Mouse (Mus musculus): ENCODE data around the gene Ccdc120.
A peak's percentile ranks its signal among the peaks of the same experiment; 100 is the strongest.

Gene Ccdc120

GRCm38 (mm10) chrX:7750432-7751116 is at the start of gene Ccdc120:
Gene Ccdc120, minus strand, starts transcription at chrX:7750905.
- DNase-seq (ENCODE audit: low spot score in 2 of 2), result peak; percentile 44 to 69

GRCm38 (mm10) chrX:7797327-7797726 is 46.6 kb upstream of the Ccdc120 start:
- DNase-seq (ENCODE audit: low spot score in 2 of 2), result no peak

GRCm38 (mm10) chrX:7795016-7795415 is 44.3 kb upstream of the Ccdc120 start:
- no peak for DNase-seq (ENCODE audit: low spot score in 2 of 2)

- DNase-seq (ENCODE audit: low spot score in 2 of 2), result no peak
Measured at GRCm38 (mm10) chrX:7793361-7793760, 42.7 kb upstream of the Ccdc120 start.

GRCm38 (mm10) chrX:7790309-7790708 is 39.6 kb upstream of the Ccdc120 start:
- no peak for DNase-seq (ENCODE audit: low spot score in 2 of 2)

- peak; percentile 45 to 65 for DNase-seq (ENCODE audit: low spot score in 2 of 2)
Measured at GRCm38 (mm10) chrX:7789542-7790136, 38.9 kb upstream of the Ccdc120 start, which contains the start of gene Gripap1. Gene Gripap1, plus strand, starts transcription at chrX:7789765.

- no peak for DNase-seq (ENCODE audit: low spot score in 2 of 2)
Measured at GRCm38 (mm10) chrX:7782603-7783092, 31.9 kb upstream of the Ccdc120 start.

- DNase-seq (ENCODE audit: low spot score in 2 of 2), result no peak
Measured at GRCm38 (mm10) chrX:7779294-7779693, 28.6 kb upstream of the Ccdc120 start.

GRCm38 (mm10) chrX:7778450-7779244 is 27.9 kb upstream of the Ccdc120 start:
- DNase-seq (ENCODE audit: low spot score in 2 of 2), result no peak

GRCm38 (mm10) chrX:7776329-7777082 is 25.8 kb upstream of the Ccdc120 start:
- peak; percentile 20 to 42 for DNase-seq (ENCODE audit: low spot score in 2 of 2)

GRCm38 (mm10) chrX:7775501-7776205 is 24.9 kb upstream of the Ccdc120 start:
- DNase-seq (ENCODE audit: low spot score in 2 of 2), result no peak

GRCm38 (mm10) chrX:7772766-7773165 is 22.1 kb upstream of the Ccdc120 start:
- DNase-seq (ENCODE audit: low spot score in 2 of 2), result no peak

GRCm38 (mm10) chrX:7769302-7770017 is 18.8 kb upstream of the Ccdc120 start:
- DNase-seq (ENCODE audit: low spot score in 2 of 2), result no peak

GRCm38 (mm10) chrX:7765764-7766163 is 15.1 kb upstream of the Ccdc120 start:
- peak; percentile 51 to 75 for DNase-seq (ENCODE audit: low spot score in 2 of 2)

- no peak for DNase-seq (ENCODE audit: low spot score in 2 of 2)
Measured at GRCm38 (mm10) chrX:7765281-7765670, 14.6 kb upstream of the Ccdc120 start.

- DNase-seq (ENCODE audit: low spot score in 2 of 2), result no peak
Measured at GRCm38 (mm10) chrX:7764657-7765280, 14.1 kb upstream of the Ccdc120 start.

- peak; percentile 26 to 47 for DNase-seq (ENCODE audit: low spot score in 2 of 2)
Measured at GRCm38 (mm10) chrX:7763631-7764393, 13.1 kb upstream of the Ccdc120 start.

GRCm38 (mm10) chrX:7762921-7763197 is 12.2 kb upstream of the Ccdc120 start:
- DNase-seq (ENCODE audit: low spot score in 2 of 2), result no peak

GRCm38 (mm10) chrX:7762137-7762920 is 11.6 kb upstream of the Ccdc120 start, which contains the start of gene Tfe3:
Gene Tfe3, plus strand, starts transcription at chrX:7762560.
- DNase-seq (ENCODE audit: low spot score in 2 of 2), result peak; percentile 80 to 91
